Mouse (Mus musculus) heart, adult 2 months (tissue): ENCODE results near the gene Zbtb22.

Source experiments
- CTCF ChIP-seq: fragments of 200-600 bp; IDR thresholded peaks from 2 replicates; pipeline ENCODE4 v1.8.1; 2022; ENCODE audit warnings: antibody characterized with exemption, mild to moderate bottlenecking, moderate library complexity
- EP300 ChIP-seq: fragments of 200-500 bp; IDR thresholded peaks from 2 replicates; pipeline ENCODE4 v1.6.1; 2011; ENCODE audit warnings: low read depth, low read length, control low read depth; ENCODE audit not compliant: insufficient read depth
- POLR2A ChIP-seq: fragments of 200-500 bp; IDR thresholded peaks from 2 replicates; pipeline ENCODE4 v1.6.1; 2011; ENCODE audit warnings: mild to moderate bottlenecking, low read depth, low read length, control low read depth; ENCODE audit not compliant: insufficient read depth

GRCm38 (mm10) chr17:33902491-33902890 is 13.2 kb upstream of the Zbtb22 start:
- no peak for TF ChIP-seq CTCF
- TF ChIP-seq POLR2A, result no peak
- no peak for TF ChIP-seq EP300
